Comparison of ENCODE assay signal across 19 mouse cellular contexts in genomic region chr11:118896032-118896675, GRCm38 (mm10). TPM values are rescaled to one million over a fixed set of nuclear protein-coding genes. Genes with fewer than 3 reads are reported as not detected.
DNase-seq lines count a peak whose midpoint lies in the region; ATAC-seq and TF ChIP-seq lines count a peak whose summit lies in the region.
"Had no signal": no experiment of that assay in that cellular context is flagged by ENCODE, and none has a peak within 500 bp of the region (broad histone marks: within the 10 kb centered on the region; RNA-seq: fewer than 3 reads in every experiment).

No protein-coding gene starts in this region.

- 0 out of 2 replicates have a peak overlapping the region, but pooled peaks have one; percentile 15 for H3K9ac ChIP-seq in midbrain, embryonic 12.5 days (replicated peaks)
- H3K9ac ChIP-seq: embryonic facial prominence, embryonic 15.5 days; heart, embryonic 12.5 days; intestine, embryonic 15.5 days; limb, embryonic 15.5 days; liver, postnatal 0 days; neural tube, embryonic 12.5 days had no signal

- H3K9me3 ChIP-seq in midbrain, embryonic 12.5 days, result no peaks in the 10 kb centered on the region
- H3K9me3 ChIP-seq: embryonic facial prominence, embryonic 15.5 days; heart, embryonic 12.5 days; intestine, embryonic 15.5 days; limb, embryonic 15.5 days; neural tube, embryonic 12.5 days had no signal

- H3K27me3 ChIP-seq in cerebellum, adult 2 months (ENCODE audit: control insufficient read depth, insufficient read depth, low read length), result no peaks in the 10 kb centered on the region
- H3K27me3 ChIP-seq in midbrain, embryonic 12.5 days, result peaks cover 23% of the 10 kb centered on the region
- H3K27me3 ChIP-seq: neural tube, embryonic 12.5 days had no signal

- peak; percentile 34 to 50 for DNase-seq in cerebellum, adult 2 months
- no peak for DNase-seq in cerebellum, postnatal 14 days
- DNase-seq in left cerebral cortex, adult 2 months (ENCODE audit: extremely low spot score in 1 of 2, low spot score in 2 of 2), result no peak
- DNase-seq in left cerebral cortex, postnatal 4 days, result no peak
- peak; percentile 53 for DNase-seq in cerebellum, adult 9-11 months
- no peak for DNase-seq in ovary, adult 18-20 months (ENCODE audit: low spot score)
- no peak for DNase-seq in heart, adult 8-10 months (ENCODE audit: low spot score)
- DNase-seq: adrenal gland, postnatal 36 days; gastrocnemius, postnatal 36 days; liver, postnatal 0 days had no signal

- no peaks in the 10 kb centered on the region for H3K36me3 ChIP-seq in midbrain, embryonic 12.5 days
- H3K36me3 ChIP-seq: embryonic facial prominence, embryonic 15.5 days; heart, embryonic 12.5 days; intestine, embryonic 15.5 days; limb, embryonic 15.5 days; neural tube, embryonic 12.5 days had no signal

- TF ChIP-seq POLR2A in cerebellum, adult 2 months (IDR thresholded peaks at IDR 0.05; ENCODE audit: borderline replicate concordance, insufficient read depth, low read length), result no peak

- WGBS in cerebellum, adult 2 months, result 19% methylated on average over 16 of the region's 16 CpGs
- 27% methylated on average over 16 of the region's 16 CpGs for WGBS in midbrain, embryonic 12.5 days

- no peak overlapping the region for H3K4me3 ChIP-seq in cerebellum, adult 2 months (replicated peaks; ENCODE audit: insufficient read depth, low read depth, low read length)
- H3K4me3 ChIP-seq in left cerebral cortex, adult 2 months, result no peak overlapping the region
- no peak overlapping the region for H3K4me3 ChIP-seq in midbrain, embryonic 12.5 days
- H3K4me3 ChIP-seq: embryonic facial prominence, embryonic 15.5 days; heart, embryonic 12.5 days; intestine, embryonic 15.5 days; limb, embryonic 15.5 days; neural tube, embryonic 12.5 days had no signal

- H3K4me2 ChIP-seq in midbrain, embryonic 12.5 days (replicated peaks), result no peak overlapping the region; the same call in 1 of the 2 replicates
- H3K4me2 ChIP-seq: embryonic facial prominence, embryonic 15.5 days; heart, embryonic 12.5 days; intestine, embryonic 15.5 days; limb, embryonic 15.5 days had no signal

- no peak for TF ChIP-seq CTCF in cerebellum, adult 2 months (IDR thresholded peaks at IDR 0.05; ENCODE audit: borderline replicate concordance, insufficient read depth, low read depth, low read length)
- TF ChIP-seq CTCF in left cerebral cortex, adult 2 months (IDR thresholded peaks at IDR 0.05), result no peak

- intact Hi-C loops in left cerebral cortex, adult 2 months (cut with DNase I), result loop anchor here (2.0 to 5.0 kb wide), 3 partner anchors 34 to 139 kb away; no protein-coding TSS in a partner anchor
- intact Hi-C loops in left cerebral cortex, postnatal 4 days (cut with DNase I), result no loop called here

- ATAC-seq in midbrain, embryonic 12.5 days (ENCODE audit: low FRiP score, low read depth), result 0 out of 2 replicates have a peak, but pooled peaks have one; percentile 38
- ATAC-seq: intestine, embryonic 15.5 days; liver, postnatal 0 days; Patski had no signal

- H3K4me1 ChIP-seq in cerebellum, adult 2 months (ENCODE audit: control insufficient read depth, insufficient read depth, low read length), result peaks cover 86% of the 10 kb centered on the region
- H3K4me1 ChIP-seq in midbrain, embryonic 12.5 days, result peaks cover 51% of the 10 kb centered on the region
- H3K4me1 ChIP-seq: embryonic facial prominence, embryonic 15.5 days; intestine, embryonic 15.5 days had no signal

- H3K27ac ChIP-seq in cerebellum, adult 2 months (ENCODE audit: insufficient read depth, low read length), result peak overlapping the region; percentile 92
- H3K27ac ChIP-seq in left cerebral cortex, adult 2 months, result peak overlapping the region; percentile 83
- peak overlapping the region; percentile 71 for H3K27ac ChIP-seq in midbrain, embryonic 12.5 days (replicated peaks)
- H3K27ac ChIP-seq: embryonic facial prominence, embryonic 15.5 days; intestine, embryonic 15.5 days; limb, embryonic 15.5 days; neural tube, embryonic 12.5 days had no signal

RNA-seq across cellular contexts. Expression of gene Rbfox3, which starts 15.2 kb away (rescaled TPM):
- 163 and 201 TPM in 2 replicates for polyA plus RNA-seq in cerebellum, adult 2 months (2012; rRNA removed)
- 100 to 1,000 TPM; 345 to 353 TPM for total RNA-seq in left cerebral cortex, adult 2 months (2021)
- 100 to 1,000 TPM; 185 to 192 TPM for total RNA-seq in left cerebral cortex, postnatal 4 days (2021)
- polyA plus RNA-seq in midbrain, embryonic 12.5 days (2016; fragmentation: Nextera tagmentation; extraction: Ambion mirVana), result 16.0 and 17.0 TPM in 2 replicates
- total RNA-seq in heart, adult 8-10 months (2022), result under 1 TPM in 3 of 4 experiments, not detected in 1; 0.14 to 0.19 (median 0.16) TPM
- total RNA-seq: common myeloid progenitor, adult 5-6 weeks; hematopoietic stem cell, adult 5-6 weeks had no signal
- polyA plus RNA-seq: Patski had no signal

Comparison
In these comparisons a context has a peak if more than half of its experiments do, and no peak if none do; other contexts are left out.
1. DNase-seq: peak in cerebellum, adult 2 months (2 of 2) and cerebellum, adult 9-11 months (single experiment); none in cerebellum, postnatal 14 days (0 of 2), left cerebral cortex, adult 2 months (0 of 2), left cerebral cortex, postnatal 4 days (single experiment), ovary, adult 18-20 months (single experiment) and heart, adult 8-10 months (single experiment).
2. RNA of gene Rbfox3, which starts 15.2 kb away (total RNA-seq): 345 to 353 TPM in left cerebral cortex, adult 2 months and 185 to 192 TPM in left cerebral cortex, postnatal 4 days; 0.14 to 0.19 TPM in heart, adult 8-10 months; every median in the first group is over 100 times any median in the second.
3. Peak in every context shown above with its lines, with median percentiles within 50 percentile points of each other: H3K27ac ChIP-seq.